Mouse (Mus musculus) stomach, embryonic 15.5 days (tissue): ENCODE data around the gene 2010300C02Rik. TPM values are rescaled to one million over a fixed set of nuclear protein-coding genes. Genes with fewer than 3 reads are reported as not detected.
"Not testable (repeated sequence)": the region's sequence is repeated elsewhere in the genome, so short reads cannot be mapped to it uniquely, and the experiment has no call there.

Experiments used
- ATAC-seq: fragments of 200-750 bp; cut with Nextera tagmentation; 2 replicates; pipeline ENCODE4 v1.8.0; 2017; ENCODE audit warnings: low read depth, moderate number of reproducible peaks, moderate TSS enrichment; ENCODE audit not compliant: insufficient read depth, low FRiP score
- H3K27ac ChIP-seq: fragments of 300-500 bp; sonication (generic); 2 replicates; pipeline ENCODE4 v1.5.1; 2015; ENCODE audit warnings: mild to moderate bottlenecking, inconsistent platforms
- H3K27me3 ChIP-seq: fragments of 300-500 bp; sonication (generic); replicated peaks from 2 replicates; pipeline ENCODE4 v1.6.1; 2015; ENCODE audit warnings: inconsistent platforms
- H3K36me3 ChIP-seq: fragments of 300-500 bp; sonication (generic); 2 replicates; pipeline ENCODE4 v1.6.1; 2015; ENCODE audit warnings: inconsistent platforms
- H3K4me1 ChIP-seq: fragments of 300-500 bp; sonication (generic); 2 replicates; pipeline ENCODE4 v1.6.1; 2015; ENCODE audit warnings: inconsistent platforms
- H3K4me2 ChIP-seq: fragments of 300-500 bp; sonication (generic); 2 replicates; pipeline ENCODE4 v1.6.1; 2015; ENCODE audit warnings: mild to moderate bottlenecking, inconsistent platforms
- H3K4me3 ChIP-seq: fragments of 300-500 bp; sonication (generic); replicated peaks from 2 replicates; pipeline ENCODE4 v1.5.1; 2015; ENCODE audit warnings: inconsistent platforms
- H3K9ac ChIP-seq: fragments of 300-500 bp; sonication (generic); 2 replicates; pipeline ENCODE4 v1.6.1; 2015; ENCODE audit warnings: inconsistent platforms
- H3K9me3 ChIP-seq: fragments of 300-500 bp; sonication (generic); 2 replicates; pipeline ENCODE4 v1.6.1; 2016; ENCODE audit warnings: inconsistent platforms
- WGBS: fragments of 180-500 bp; shearing (Covaris S2); methylation state at CpG from one replicate; pipeline ENCODE4 v1.1.7; 2015; 5-methylcytosine and 5-hydroxymethylcytosine counted together
- polyA plus RNA-seq: library from polyadenylated mRNA; unstranded; fragments of >200 nt; fragmentation: Nextera tagmentation; extraction: Ambion mirVana; gene quantifications from 2 replicates; pipeline ENCODE4 v1.2.1, GENCODE M21; 2015

Gene 2010300C02Rik
- polyA plus RNA-seq, 1 experiment from 2014 or later, result 13.3 TPM

- H3K4me2 ChIP-seq, result no peak overlapping the region
- H3K4me3 ChIP-seq, result no peak overlapping the region
- no peaks in the 10 kb centered on the region for H3K27me3 ChIP-seq
- no peaks in the 10 kb centered on the region for H3K4me1 ChIP-seq
- no peak overlapping the region for H3K27ac ChIP-seq
- H3K9ac ChIP-seq, result no peak overlapping the region
- no peaks in the 10 kb centered on the region for H3K36me3 ChIP-seq
- WGBS, result 59% methylated on average over 10 of the region's 10 CpGs
- no peak for ATAC-seq
- no peaks in the 10 kb centered on the region for H3K9me3 ChIP-seq
These were observed 8.2 kb upstream of the 2010300C02Rik start for GRCm38 (mm10) chr1:37728053-37728452.

GRCm38 (mm10) chr1:37727186-37727585, 7.3 kb upstream of the 2010300C02Rik start:
- no peaks in the 10 kb centered on the region for H3K9me3 ChIP-seq
- no peak overlapping the region for H3K4me2 ChIP-seq
- WGBS, result 82% methylated on average over 8 of the region's 8 CpGs
- H3K4me1 ChIP-seq, result no peaks in the 10 kb centered on the region
- no peak overlapping the region for H3K27ac ChIP-seq
- no peaks in the 10 kb centered on the region for H3K36me3 ChIP-seq
- H3K4me3 ChIP-seq, result no peak overlapping the region
- no peak for ATAC-seq
- H3K9ac ChIP-seq, result no peak overlapping the region
- no peaks in the 10 kb centered on the region for H3K27me3 ChIP-seq

- H3K4me3 ChIP-seq, result no peak overlapping the region
- no peak overlapping the region for H3K27ac ChIP-seq
- H3K4me2 ChIP-seq, result no peak overlapping the region
- no peaks in the 10 kb centered on the region for H3K4me1 ChIP-seq
- H3K9me3 ChIP-seq, result no peaks in the 10 kb centered on the region
- WGBS, result 75% methylated on average over 8 of the region's 8 CpGs
- no peak overlapping the region for H3K9ac ChIP-seq
- H3K36me3 ChIP-seq, result no peaks in the 10 kb centered on the region
- 0 out of 2 replicates have a peak, but pooled peaks cover 3% of the 10 kb centered on the region for H3K27me3 ChIP-seq
- ATAC-seq, result no peak
These were observed 6.5 kb upstream of the 2010300C02Rik start for GRCm38 (mm10) chr1:37726426-37726825.

GRCm38 (mm10) chr1:37725880-37726279, 6.0 kb upstream of the 2010300C02Rik start:
- H3K4me2 ChIP-seq, result no peak overlapping the region
- no peaks in the 10 kb centered on the region for H3K4me1 ChIP-seq
- no peak overlapping the region for H3K4me3 ChIP-seq
- H3K27me3 ChIP-seq, result 0 out of 2 replicates have a peak, but pooled peaks cover 3% of the 10 kb centered on the region
- WGBS, result 54% methylated on average over 12 of the region's 12 CpGs
- no peak overlapping the region for H3K9ac ChIP-seq
- no peak overlapping the region for H3K27ac ChIP-seq
- no peak for ATAC-seq
- no peaks in the 10 kb centered on the region for H3K36me3 ChIP-seq
- H3K9me3 ChIP-seq, result no peaks in the 10 kb centered on the region

GRCm38 (mm10) chr1:37721092-37721491, 1.2 kb upstream of the 2010300C02Rik start:
- no peaks in the 10 kb centered on the region for H3K9me3 ChIP-seq
- no peaks in the 10 kb centered on the region for H3K36me3 ChIP-seq
- 66% methylated on average over 5 of the region's 5 CpGs for WGBS
- H3K27ac ChIP-seq, result no peak overlapping the region
- 0 out of 2 replicates have a peak, but pooled peaks cover 6% of the 10 kb centered on the region for H3K27me3 ChIP-seq
- no peak overlapping the region for H3K4me2 ChIP-seq
- H3K9ac ChIP-seq, result no peak overlapping the region
- ATAC-seq, result no peak
- H3K4me1 ChIP-seq, result peaks cover 8% of the 10 kb centered on the region; the same call in 1 of the 2 replicates
- H3K4me3 ChIP-seq, result no peak overlapping the region

- Histone ChIP-seq H3K4me2 (peak overlapping the region; percentile 97), H3K36me3 (no peaks in the 10 kb centered on the region), H3K27ac (peak overlapping the region; percentile 81), H3K27me3 (0 out of 2 replicates have a peak, but pooled peaks cover 6% of the 10 kb centered on the region), H3K4me1 (peaks cover 8% of the 10 kb centered on the region; the same call in 1 of the 2 replicates), H3K9ac (peak overlapping the region; percentile 63), H3K4me3 (peak overlapping the region; percentile 62), H3K9me3 (no peaks in the 10 kb centered on the region)
- whole genome bisulfite sequencing, result 3% methylated on average over 49 of the region's 49 CpGs
- peak; percentile 32 for ATAC-seq
These were observed 708 bp downstream of the 2010300C02Rik start for GRCm38 (mm10) chr1:37719030-37719723.

GRCm38 (mm10) chr1:37718516-37718915, 1.4 kb downstream of the 2010300C02Rik start:
- peak; percentile 21; the same call in 1 of the 2 replicates for ATAC-seq
- H3K27ac ChIP-seq, result peak overlapping the region; percentile 81; the same call in 1 of the 2 replicates
- H3K9ac ChIP-seq, result no peak overlapping the region
- 38% methylated on average over 7 of the region's 7 CpGs for WGBS
- H3K4me2 ChIP-seq, result peak overlapping the region; percentile 97; the same call in 1 of the 2 replicates
- peak overlapping the region; percentile 62; the same call in 1 of the 2 replicates for H3K4me3 ChIP-seq
- H3K9me3 ChIP-seq, result no peaks in the 10 kb centered on the region
- 0 out of 2 replicates have a peak, but pooled peaks cover 6% of the 10 kb centered on the region for H3K27me3 ChIP-seq
- H3K4me1 ChIP-seq, result peaks cover 8% of the 10 kb centered on the region; the same call in 1 of the 2 replicates
- H3K36me3 ChIP-seq, result no peaks in the 10 kb centered on the region

GRCm38 (mm10) chr1:37717415-37718195, 2.3 kb downstream of the 2010300C02Rik start:
- 76% methylated on average over 14 of the region's 14 CpGs for WGBS
- H3K27me3 ChIP-seq, result 0 out of 2 replicates have a peak, but pooled peaks cover 6% of the 10 kb centered on the region
- H3K27ac ChIP-seq, result no peak overlapping the region
- H3K4me1 ChIP-seq, result peaks cover 8% of the 10 kb centered on the region; the same call in 1 of the 2 replicates
- no peak overlapping the region for H3K4me3 ChIP-seq
- H3K9ac ChIP-seq, result no peak overlapping the region
- no peak for ATAC-seq
- no peaks in the 10 kb centered on the region for H3K36me3 ChIP-seq
- no peaks in the 10 kb centered on the region for H3K9me3 ChIP-seq
- no peak overlapping the region for H3K4me2 ChIP-seq

GRCm38 (mm10) chr1:37712357-37712737, 7.5 kb downstream of the 2010300C02Rik start:
- H3K27me3 ChIP-seq, H3K9ac ChIP-seq, H3K4me1 ChIP-seq, H3K4me2 ChIP-seq, H3K4me3 ChIP-seq, H3K36me3 ChIP-seq, H3K9me3 ChIP-seq: not testable (repeated sequence)
- peak; percentile 59 for ATAC-seq
- WGBS, result 49% methylated on average over 4 of the region's 4 CpGs
- H3K27ac ChIP-seq, result peak overlapping the region; percentile 12; the same call in 1 of the 2 replicates

- H3K9me3 ChIP-seq, result no peaks in the 10 kb centered on the region
- H3K27me3 ChIP-seq, result no peaks in the 10 kb centered on the region
- 76% methylated on average over 10 of the region's 10 CpGs for WGBS
- H3K27ac ChIP-seq, result peak overlapping the region; percentile 12; the same call in 1 of the 2 replicates
- no peak for ATAC-seq
- no peak overlapping the region for H3K4me2 ChIP-seq
- no peaks in the 10 kb centered on the region for H3K36me3 ChIP-seq
- H3K4me1 ChIP-seq, result 0 out of 2 replicates have a peak, but pooled peaks cover 4% of the 10 kb centered on the region
- H3K9ac ChIP-seq, result no peak overlapping the region
- H3K4me3 ChIP-seq, result no peak overlapping the region
These were observed 8.1 kb downstream of the 2010300C02Rik start for GRCm38 (mm10) chr1:37711596-37712356.

- no peaks in the 10 kb centered on the region for H3K27me3 ChIP-seq
- ATAC-seq, result no peak
- H3K4me1 ChIP-seq, result 0 out of 2 replicates have a peak, but pooled peaks cover 4% of the 10 kb centered on the region
- no peak overlapping the region for H3K4me3 ChIP-seq
- H3K4me2 ChIP-seq, result no peak overlapping the region
- WGBS, result 89% methylated on average over 5 of the region's 5 CpGs
- H3K9me3 ChIP-seq, result no peaks in the 10 kb centered on the region
- H3K36me3 ChIP-seq, result no peaks in the 10 kb centered on the region
- H3K27ac ChIP-seq, result no peak overlapping the region
- H3K9ac ChIP-seq, result no peak overlapping the region
These were observed 8.8 kb downstream of the 2010300C02Rik start for GRCm38 (mm10) chr1:37711082-37711481.
